Mouse (Mus musculus): ENCODE measurements around the gene Heatr3. TPM values are rescaled to one million over a fixed set of nuclear protein-coding genes. Genes with fewer than 3 reads are reported as not detected.

The Heatr3 gene
- polyA plus RNA-seq, 1 experiment, result 15.1 TPM

- 43% methylated on average over 4 of the region's 4 CpGs for WGBS
- Histone ChIP-seq H3K27ac (ENCODE audit: control insufficient read depth, insufficient read depth, low read depth, low read length, poor library complexity) (no peak overlapping the region), H3K4me1 (ENCODE audit: control insufficient read depth, insufficient read depth, low read length) (no peaks in the 10 kb centered on the region)
These were observed 83.7 kb downstream of the Heatr3 start for GRCm38 (mm10) chr8:88221353-88221752.

More at GRCm38 (mm10) chr8:88221353-88221752, 83.7 kb downstream of the Heatr3 start:
- TF ChIP-seq CTCF (IDR thresholded peaks at IDR 0.05; ENCODE audit: control insufficient read depth, insufficient read depth, low read length), result no peak
- TF ChIP-seq POLR2A (IDR thresholded peaks at IDR 0.05; ENCODE audit: borderline replicate concordance, control insufficient read depth, low read depth, low read length), result no peak
- H3K4me3 ChIP-seq (replicated peaks; ENCODE audit: control insufficient read depth, low read depth, low read length), result no peak overlapping the region

Other genes starting within 250 kb of the Heatr3 start
- 1.8 and 2.2 TPM in 2 replicates for gene Zfp423, start 178.3 kb upstream of the Heatr3 start, polyA plus RNA-seq (2011; ENCODE audit: insufficient read depth, insufficient read length, low replicate concordance, missing spikeins)
- 11.2 and 16.7 TPM in 2 replicates for gene Cnep1r1, start 19.1 kb upstream of the Heatr3 start, polyA plus RNA-seq (2011; ENCODE audit: insufficient read depth, insufficient read length, low replicate concordance, missing spikeins)
- 9.0 and 15.1 TPM in 2 replicates for gene Tent4b, start 61.4 kb downstream of the Heatr3 start, polyA plus RNA-seq (2011; ENCODE audit: insufficient read depth, insufficient read length, low replicate concordance, missing spikeins)
- 18.7 and 66.8 TPM in 2 replicates for gene Adcy7, start 134.5 kb downstream of the Heatr3 start, polyA plus RNA-seq (2011; ENCODE audit: insufficient read depth, insufficient read length, low replicate concordance, missing spikeins)
- gene Brd7, start 224.3 kb downstream of the Heatr3 start, polyA plus RNA-seq (2011; ENCODE audit: insufficient read depth, insufficient read length, low replicate concordance, missing spikeins), result 128 and 151 TPM in 2 replicates